Mouse (Mus musculus) thymus, adult 2 months (tissue): ENCODE results near the gene Colq.

Experiments used
- CTCF ChIP-seq: fragments of 200-500 bp; IDR thresholded peaks from 2 replicates; pipeline ENCODE4 v1.5.1; 2012; ENCODE audit warnings: mild to moderate bottlenecking, control low read depth, low read length, moderate library complexity, borderline replicate concordance; ENCODE audit not compliant: control insufficient read depth, poor library complexity, insufficient read depth; ENCODE audit errors: extremely low read depth
- POLR2A ChIP-seq: fragments of 200-500 bp; IDR thresholded peaks from 2 replicates; pipeline ENCODE4 v1.6.1; 2012; ENCODE audit warnings: mild to moderate bottlenecking, low read length, control low read depth, moderate library complexity; ENCODE audit not compliant: control insufficient read depth, poor library complexity, insufficient read depth; ENCODE audit errors: extremely low read depth

- TF ChIP-seq CTCF (no peak), POLR2A (no peak)
These were observed 15.3 kb downstream of the Colq start for GRCm38 (mm10) chr14:31575866-31576265.
